Mouse (Mus musculus): ENCODE measurements at regions not wholly inside any gene's neighbourhood (a gene's known extent, or its start where the extent isn't known, plus 50 kb on each side); places are given as distances from the start of the nearest gene placed in this dataset.
"Not testable (repeated sequence)": the region's sequence is repeated elsewhere in the genome, so short reads cannot be mapped to it uniquely, and the experiment has no call there.

DNA sequence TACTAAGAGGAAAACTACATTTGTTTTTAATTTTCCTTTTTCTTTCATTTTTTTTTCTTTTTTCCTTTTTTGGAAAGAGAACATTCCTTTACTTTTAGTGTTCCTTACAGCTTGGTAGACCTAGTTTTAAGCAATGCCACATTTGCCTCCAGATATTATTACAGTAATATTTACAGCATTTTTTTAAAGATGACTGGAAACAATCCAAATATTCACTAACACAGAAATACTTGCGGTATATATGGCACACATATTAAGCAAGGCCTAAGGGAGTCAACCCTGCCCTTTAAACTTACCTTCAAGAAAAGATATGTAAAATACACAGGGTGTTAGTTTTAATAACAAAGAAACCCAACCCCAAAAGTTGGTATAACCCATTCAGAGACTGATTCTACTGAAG lies 308.1 kb upstream of the Cdh5 start:
- no peak overlapping the region for H3K4me2 ChIP-seq (ENCODE audit: low read length)
- H3K9ac ChIP-seq (ENCODE audit: low read length): no peak overlapping the region
- 86% methylated on average over 1 of the region's 1 CpGs for WGBS
- H3K27me3 ChIP-seq (ENCODE audit: control insufficient read depth, insufficient read depth, low read length): no peaks in the 10 kb centered on the region
- no peaks in the 10 kb centered on the region for H3K9me3 ChIP-seq (ENCODE audit: control insufficient read depth, low read length)
- no peaks in the 10 kb centered on the region for H3K4me1 ChIP-seq (ENCODE audit: control insufficient read depth in 2 of 2, insufficient read depth in 2 of 2, low read length in 2 of 2)
- H3K4me3 ChIP-seq (ENCODE audit: control insufficient read depth in 1 of 2, insufficient read depth in 1 of 2, low read depth in 1 of 2, low read length in 2 of 2): no peak overlapping the region
- H3K27ac ChIP-seq (replicated peaks in 1 of 2; ENCODE audit: control insufficient read depth in 1 of 2, insufficient read depth in 1 of 2, low read depth in 2 of 2, low read length in 2 of 2): no peak overlapping the region
- no peaks in the 10 kb centered on the region for H3K36me3 ChIP-seq (ENCODE audit: control insufficient read depth, insufficient read depth, low read length)
- ATAC-seq (ENCODE audit: insufficient number of reproducible peaks, insufficient read depth, low FRiP score, low read depth): no peak

DNA sequence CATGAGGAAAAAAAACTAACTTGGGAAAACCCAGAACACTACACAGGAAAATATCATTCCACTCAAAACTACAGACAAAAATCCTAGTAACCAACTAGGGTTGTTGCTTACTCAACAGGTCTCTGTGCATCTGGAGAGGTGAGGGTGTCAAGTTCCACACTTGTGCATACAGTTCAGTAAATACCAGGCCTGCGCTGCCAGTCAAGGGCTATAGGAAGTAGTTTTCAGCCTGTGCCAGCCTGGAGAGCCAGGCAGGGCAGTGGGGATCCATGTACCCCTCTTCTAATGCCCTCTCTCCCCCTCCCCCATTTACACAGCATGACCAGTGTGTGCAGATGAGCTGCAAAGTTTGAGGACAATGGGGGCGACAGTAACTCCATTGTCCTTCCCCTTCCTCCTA lies 302.8 kb upstream of the Cdh5 start:
- H3K27me3 ChIP-seq (ENCODE audit: control insufficient read depth, insufficient read depth, low read length); H3K4me2 ChIP-seq (ENCODE audit: low read length); H3K9ac ChIP-seq (ENCODE audit: low read length); ATAC-seq (ENCODE audit: insufficient number of reproducible peaks, insufficient read depth, low FRiP score, low read depth); H3K4me1 ChIP-seq (ENCODE audit: control insufficient read depth in 2 of 2, insufficient read depth in 2 of 2, low read length in 2 of 2); H3K27ac ChIP-seq (replicated peaks in 1 of 2; ENCODE audit: control insufficient read depth in 1 of 2, insufficient read depth in 1 of 2, low read depth in 2 of 2, low read length in 2 of 2); H3K36me3 ChIP-seq (ENCODE audit: control insufficient read depth, insufficient read depth, low read length); H3K4me3 ChIP-seq (ENCODE audit: control insufficient read depth in 1 of 2, insufficient read depth in 1 of 2, low read depth in 1 of 2, low read length in 2 of 2); H3K9me3 ChIP-seq (ENCODE audit: control insufficient read depth, low read length): not testable (repeated sequence)
- 67% methylated on average over 2 of the region's 2 CpGs for WGBS

DNA sequence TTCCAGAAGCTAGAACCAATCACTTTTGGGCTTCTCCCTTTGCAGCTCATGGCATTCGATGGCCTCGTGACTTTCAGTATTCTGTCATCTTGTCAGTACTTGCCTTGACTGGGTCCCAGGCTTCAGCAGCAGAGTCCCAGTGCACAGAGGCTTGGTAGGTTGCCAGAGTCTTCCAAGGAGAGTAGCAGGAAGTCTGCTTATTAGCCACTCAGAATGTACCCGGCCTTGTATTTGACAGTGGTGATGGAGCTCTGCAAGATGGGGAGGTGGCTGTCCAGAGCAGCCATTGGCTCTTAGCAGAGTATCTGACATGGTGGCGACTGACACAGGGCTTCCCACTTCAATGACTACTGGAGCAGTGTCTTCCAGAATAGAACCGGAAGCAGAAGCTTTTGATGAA lies 293.3 kb upstream of the Cdh5 start:
- H3K27me3 ChIP-seq (ENCODE audit: control insufficient read depth, insufficient read depth, low read length): no peaks in the 10 kb centered on the region
- no peak overlapping the region for H3K27ac ChIP-seq (replicated peaks in 1 of 2; ENCODE audit: control insufficient read depth in 1 of 2, insufficient read depth in 1 of 2, low read depth in 2 of 2, low read length in 2 of 2)
- no peak overlapping the region for H3K4me3 ChIP-seq (ENCODE audit: control insufficient read depth in 1 of 2, insufficient read depth in 1 of 2, low read depth in 1 of 2, low read length in 2 of 2)
- peaks cover 3% of the 10 kb centered on the region; the same call in 1 of the 2 replicates for H3K9me3 ChIP-seq (ENCODE audit: control insufficient read depth, low read length)
- no peaks in the 10 kb centered on the region for H3K36me3 ChIP-seq (ENCODE audit: control insufficient read depth, insufficient read depth, low read length)
- ATAC-seq (ENCODE audit: insufficient number of reproducible peaks, insufficient read depth, low FRiP score, low read depth): no peak
- WGBS: 52% methylated on average over 5 of the region's 5 CpGs
- H3K4me1 ChIP-seq (ENCODE audit: control insufficient read depth in 2 of 2, insufficient read depth in 2 of 2, low read length in 2 of 2): no peaks in the 10 kb centered on the region; a peak in 1 of 4 replicates
- H3K4me2 ChIP-seq (ENCODE audit: low read length): no peak overlapping the region
- H3K9ac ChIP-seq (ENCODE audit: low read length): no peak overlapping the region

DNA sequence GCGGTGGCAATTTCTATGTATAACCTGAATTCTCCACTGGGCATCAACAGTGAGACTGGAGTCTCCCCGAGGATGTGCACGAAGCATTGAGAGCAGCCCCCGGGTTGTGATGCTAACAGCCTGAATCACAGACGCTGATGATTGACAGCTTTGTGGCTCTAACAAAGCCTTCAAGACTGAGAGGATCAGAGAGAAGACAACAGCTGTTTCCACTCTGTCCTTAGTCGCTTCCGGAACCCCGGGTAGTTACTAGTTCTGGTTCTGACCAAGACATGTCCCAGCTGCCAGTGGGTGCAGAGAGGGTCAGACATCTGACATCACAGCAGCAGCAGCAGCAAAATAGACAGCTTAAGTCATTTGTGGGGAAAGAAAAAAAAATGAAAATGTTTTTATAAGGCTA lies 292.8 kb upstream of the Cdh5 start:
- ATAC-seq (ENCODE audit: insufficient number of reproducible peaks, insufficient read depth, low FRiP score, low read depth): peak; percentile 61; the same call in 1 of the 2 replicates
- Histone ChIP-seq H3K27ac (replicated peaks in 1 of 2; ENCODE audit: control insufficient read depth in 1 of 2, insufficient read depth in 1 of 2, low read depth in 2 of 2, low read length in 2 of 2) (no peak overlapping the region), H3K4me1 (ENCODE audit: control insufficient read depth in 2 of 2, insufficient read depth in 2 of 2, low read length in 2 of 2) (no peaks in the 10 kb centered on the region; a peak in 1 of 4 replicates), H3K36me3 (ENCODE audit: control insufficient read depth, insufficient read depth, low read length) (no peaks in the 10 kb centered on the region), H3K9me3 (ENCODE audit: control insufficient read depth, low read length) (peaks cover 3% of the 10 kb centered on the region; the same call in 1 of the 2 replicates), H3K9ac (ENCODE audit: low read length) (no peak overlapping the region), H3K4me2 (ENCODE audit: low read length) (no peak overlapping the region), H3K27me3 (ENCODE audit: control insufficient read depth, insufficient read depth, low read length) (no peaks in the 10 kb centered on the region), H3K4me3 (ENCODE audit: control insufficient read depth in 1 of 2, insufficient read depth in 1 of 2, low read depth in 1 of 2, low read length in 2 of 2) (no peak overlapping the region)
- WGBS: 61% methylated on average over 8 of the region's 8 CpGs

DNA sequence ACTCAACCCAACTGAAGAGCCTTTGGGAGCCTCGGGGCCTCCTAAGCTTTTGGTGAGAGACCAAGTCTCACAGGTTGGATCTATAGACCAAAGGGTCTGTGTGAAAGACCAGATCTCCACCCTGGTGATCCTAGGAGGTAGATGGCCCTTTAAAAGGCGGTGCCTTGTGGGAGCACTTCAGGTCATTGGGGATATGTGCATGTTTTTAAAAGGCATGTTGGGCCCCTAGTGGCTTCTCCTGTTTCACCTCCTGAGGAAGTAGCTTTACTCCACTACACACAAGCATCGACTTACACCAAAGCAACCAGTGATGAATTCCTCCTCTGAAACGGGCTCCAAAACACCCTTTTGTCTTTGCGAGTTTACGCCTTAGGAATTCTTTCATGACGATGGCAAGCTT lies 292.3 kb upstream of the Cdh5 start:
- Histone ChIP-seq H3K4me2 (ENCODE audit: low read length) (no peak overlapping the region), H3K27ac (replicated peaks in 1 of 2; ENCODE audit: control insufficient read depth in 1 of 2, insufficient read depth in 1 of 2, low read depth in 2 of 2, low read length in 2 of 2) (peak overlapping the region in 1 of 2 experiments; percentile 11; a peak in 1 of 4 replicates), H3K9me3 (ENCODE audit: control insufficient read depth, low read length) (peaks cover 3% of the 10 kb centered on the region; the same call in 1 of the 2 replicates), H3K4me3 (ENCODE audit: control insufficient read depth in 1 of 2, insufficient read depth in 1 of 2, low read depth in 1 of 2, low read length in 2 of 2) (no peak overlapping the region), H3K4me1 (ENCODE audit: control insufficient read depth in 2 of 2, insufficient read depth in 2 of 2, low read length in 2 of 2) (no peaks in the 10 kb centered on the region; a peak in 1 of 4 replicates), H3K36me3 (ENCODE audit: control insufficient read depth, insufficient read depth, low read length) (no peaks in the 10 kb centered on the region), H3K27me3 (ENCODE audit: control insufficient read depth, insufficient read depth, low read length) (no peaks in the 10 kb centered on the region), H3K9ac (ENCODE audit: low read length) (no peak overlapping the region)
- 71% methylated on average over 7 of the region's 7 CpGs for WGBS
- ATAC-seq (ENCODE audit: insufficient number of reproducible peaks, insufficient read depth, low FRiP score, low read depth): no peak

DNA sequence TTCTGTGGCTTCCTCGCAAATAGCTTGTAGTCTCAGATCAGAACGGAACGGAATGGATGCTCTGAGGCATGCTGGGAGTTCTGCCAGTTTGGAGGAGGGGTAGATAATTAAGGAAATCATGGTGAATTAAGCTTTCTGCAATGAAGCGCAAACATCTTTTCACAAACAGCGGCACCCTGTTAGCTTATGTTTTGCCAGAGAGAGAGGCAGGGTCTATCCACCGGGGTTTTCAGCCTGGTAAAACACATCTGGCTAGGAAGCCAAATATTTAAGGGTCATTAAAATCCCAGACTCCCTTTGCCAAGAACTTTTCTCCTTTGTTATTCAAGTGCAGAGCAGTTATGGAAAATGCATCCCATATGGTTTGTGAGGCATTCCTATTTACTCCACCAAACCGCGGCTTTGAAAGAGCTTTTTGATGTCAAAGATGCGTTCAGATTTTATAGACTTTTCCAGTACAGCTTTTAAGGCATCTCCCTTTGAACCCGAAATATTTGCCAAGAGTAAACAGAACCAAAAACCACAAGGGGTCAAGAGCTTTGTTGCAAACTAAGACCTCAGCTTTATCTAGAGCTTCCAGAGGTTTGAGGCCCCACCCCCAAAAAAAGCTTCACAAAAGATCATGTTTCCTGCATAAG lies 287.4 kb upstream of the Cdh5 start:
- WGBS: 80% methylated on average over 10 of the region's 10 CpGs
- ATAC-seq (ENCODE audit: insufficient number of reproducible peaks, insufficient read depth, low FRiP score, low read depth): no peak
- no peaks in the 10 kb centered on the region for H3K36me3 ChIP-seq (ENCODE audit: control insufficient read depth, insufficient read depth, low read length)
- H3K4me3 ChIP-seq (ENCODE audit: control insufficient read depth in 1 of 2, insufficient read depth in 1 of 2, low read depth in 1 of 2, low read length in 2 of 2): no peak overlapping the region
- no peaks in the 10 kb centered on the region for H3K27me3 ChIP-seq (ENCODE audit: control insufficient read depth, insufficient read depth, low read length)
- H3K27ac ChIP-seq (replicated peaks in 1 of 2; ENCODE audit: control insufficient read depth in 1 of 2, insufficient read depth in 1 of 2, low read depth in 2 of 2, low read length in 2 of 2): no peak overlapping the region
- no peaks in the 10 kb centered on the region for H3K9me3 ChIP-seq (ENCODE audit: control insufficient read depth, low read length)
- H3K9ac ChIP-seq (ENCODE audit: low read length): no peak overlapping the region
- no peak overlapping the region for H3K4me2 ChIP-seq (ENCODE audit: low read length)
- no peaks in the 10 kb centered on the region; a peak in 1 of 4 replicates for H3K4me1 ChIP-seq (ENCODE audit: control insufficient read depth in 2 of 2, insufficient read depth in 2 of 2, low read length in 2 of 2)

DNA sequence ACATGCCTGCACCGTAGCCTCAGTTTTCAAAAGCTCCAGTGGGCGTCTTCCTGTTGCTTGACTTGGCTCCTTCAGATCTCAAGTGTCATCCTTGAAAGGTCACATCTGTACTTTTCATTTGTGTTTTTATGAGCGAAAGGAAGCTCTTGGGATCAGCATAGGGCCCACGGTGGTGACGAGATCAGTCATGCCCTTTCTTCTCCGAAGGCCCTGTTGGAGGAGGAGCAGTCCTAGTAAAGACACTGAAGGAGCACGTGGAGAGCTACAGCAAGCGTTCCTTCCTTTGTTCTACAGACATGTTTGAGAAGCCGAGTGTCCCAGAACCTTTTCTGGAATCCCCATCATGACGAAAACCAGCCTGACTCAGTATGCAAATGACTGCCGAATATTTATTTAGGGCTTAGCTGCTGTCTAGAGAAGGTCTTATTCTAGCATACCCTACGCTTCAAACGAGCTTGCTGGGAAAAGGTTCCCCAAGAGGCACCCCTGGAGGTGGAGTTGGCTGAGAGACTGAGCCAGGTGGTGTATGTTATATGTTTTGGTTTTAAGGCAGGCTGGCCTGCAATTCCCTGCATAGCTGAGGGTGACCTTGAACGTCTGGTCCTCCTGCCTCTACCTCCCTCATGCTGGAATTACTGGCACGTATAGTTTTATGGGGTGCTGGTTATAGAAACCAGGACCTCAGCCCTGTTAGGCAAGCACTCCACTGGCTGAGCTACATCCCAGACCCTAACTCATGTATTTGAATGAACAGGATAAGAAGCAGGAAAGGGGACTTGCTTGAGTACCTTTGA lies 285.1 kb upstream of the Cdh5 start:
- Histone ChIP-seq H3K9ac (ENCODE audit: low read length) (no peak overlapping the region), H3K4me1 (ENCODE audit: control insufficient read depth in 2 of 2, insufficient read depth in 2 of 2, low read length in 2 of 2) (no peaks in the 10 kb centered on the region), H3K4me3 (ENCODE audit: control insufficient read depth in 1 of 2, insufficient read depth in 1 of 2, low read depth in 1 of 2, low read length in 2 of 2) (no peak overlapping the region), H3K27ac (replicated peaks in 1 of 2; ENCODE audit: control insufficient read depth in 1 of 2, insufficient read depth in 1 of 2, low read depth in 2 of 2, low read length in 2 of 2) (no peak overlapping the region), H3K27me3 (ENCODE audit: control insufficient read depth, insufficient read depth, low read length) (no peaks in the 10 kb centered on the region), H3K9me3 (ENCODE audit: control insufficient read depth, low read length) (no peaks in the 10 kb centered on the region), H3K4me2 (ENCODE audit: low read length) (no peak overlapping the region), H3K36me3 (ENCODE audit: control insufficient read depth, insufficient read depth, low read length) (no peaks in the 10 kb centered on the region)
- no peak for ATAC-seq (ENCODE audit: insufficient number of reproducible peaks, insufficient read depth, low FRiP score, low read depth)
- 66% methylated on average over 15 of the region's 15 CpGs for WGBS
